Mouse (Mus musculus) liver, embryonic 14.5 days (tissue): ENCODE results near the gene Tmem56.

Experiments
- CTCF ChIP-seq: IDR thresholded peaks from 2 replicates; pipeline ENCODE4 v1.5.1; 2016; ENCODE audit warnings: antibody characterized with exemption, low read depth, control low read depth
- EP300 ChIP-seq: IDR thresholded peaks from 2 replicates; pipeline ENCODE4 v1.6.1; 2016; ENCODE audit warnings: antibody characterized with exemption, low read depth

DNA sequence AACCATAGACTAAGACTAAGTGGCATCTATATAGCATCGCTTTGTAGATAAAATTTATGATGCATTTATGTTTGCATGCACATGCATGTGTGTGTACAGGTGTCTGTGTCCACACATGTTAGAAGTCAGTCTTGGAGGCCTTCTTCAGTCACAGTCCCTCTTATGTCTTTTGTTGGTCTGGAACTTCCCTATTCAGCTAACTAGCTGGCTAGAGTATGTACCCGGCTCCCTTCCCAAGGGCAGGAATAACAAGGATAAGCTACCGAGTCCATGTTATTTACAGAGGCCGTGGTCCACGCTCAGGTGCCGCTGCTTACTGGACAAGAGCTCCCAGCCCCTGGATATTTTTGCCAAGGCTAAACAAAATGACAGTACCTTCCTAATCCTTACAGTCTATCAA is 58.7 kb downstream of the Tmem56 start:
- TF ChIP-seq EP300 (no peak), CTCF (no peak)
